Mouse (Mus musculus) megakaryocyte, embryonic 14.5 days (primary cell): ENCODE data around the gene Bod1. TPM values are rescaled to one million over a fixed set of nuclear protein-coding genes. Genes with fewer than 3 reads are reported as not detected.

Experiments used
- H3K27me3 ChIP-seq: replicated peaks from 2 replicates; pipeline ENCODE3; 2012; ENCODE audit warnings: inconsistent platforms
- H3K36me3 ChIP-seq: replicated peaks from 2 replicates; pipeline ENCODE3; 2012; ENCODE audit warnings: low read length, inconsistent platforms, mixed read lengths
- H3K4me1 ChIP-seq: 2 replicates; pipeline ENCODE4 v1.6.1; 2012; ENCODE audit warnings: inconsistent platforms
- H3K4me3 ChIP-seq: replicated peaks from 2 replicates; pipeline ENCODE3; 2012; ENCODE audit warnings: moderate library complexity, mild to moderate bottlenecking, inconsistent platforms
- H3K9me3 ChIP-seq: 2 replicates; pipeline ENCODE4 v1.6.1; 2012; ENCODE audit warnings: inconsistent platforms
- FLI1 ChIP-seq: IDR thresholded peaks from 2 replicates; pipeline ENCODE4 v1.6.1; 2012; ENCODE audit warnings: low read length, inconsistent platforms, mixed read lengths
- GATA1 ChIP-seq: IDR thresholded peaks from 3 replicates; pipeline ENCODE4 v1.6.1; 2012; ENCODE audit warnings: mixed read lengths, low read length, inconsistent platforms, borderline replicate concordance
- polyA plus RNA-seq: library from polyadenylated mRNA; stranded (reverse); fragments of >175 nt; gene quantifications from 2 replicates; pipeline ENCODE4 v1.2.3, GENCODE M21; 2012; ENCODE audit warnings: low replicate concordance; ENCODE audit not compliant: insufficient read depth

Bod1 gene
- polyA plus RNA-seq: 5.0 and 5.2 TPM in 2 replicates

GRCm38 (mm10) chr11:31671354-31672169, at the start of gene Bod1:
TSS of gene Bod1 (minus strand) at chr11:31671885.
- TF ChIP-seq FLI1 (no peak), GATA1 (no peak)
- Histone ChIP-seq H3K4me3 (peak within 1 kb of the TSS; percentile 93), H3K4me1 (peaks cover 38% of the 10 kb centered on the region), H3K27me3 (no peaks in the 10 kb centered on the region), H3K9me3 (no peaks in the 10 kb centered on the region), H3K36me3 (peaks cover 33% of the 10 kb centered on the region)

GRCm38 (mm10) chr11:31719090-31719489, 47.4 kb upstream of the Bod1 start:
- no peak overlapping the region for H3K4me3 ChIP-seq
- H3K27me3 ChIP-seq: peaks cover 3% of the 10 kb centered on the region
- H3K9me3 ChIP-seq: no peaks in the 10 kb centered on the region
- peaks cover 57% of the 10 kb centered on the region for H3K4me1 ChIP-seq
- no peak for TF ChIP-seq FLI1
- no peak for TF ChIP-seq GATA1
- H3K36me3 ChIP-seq: no peaks in the 10 kb centered on the region

DNA sequence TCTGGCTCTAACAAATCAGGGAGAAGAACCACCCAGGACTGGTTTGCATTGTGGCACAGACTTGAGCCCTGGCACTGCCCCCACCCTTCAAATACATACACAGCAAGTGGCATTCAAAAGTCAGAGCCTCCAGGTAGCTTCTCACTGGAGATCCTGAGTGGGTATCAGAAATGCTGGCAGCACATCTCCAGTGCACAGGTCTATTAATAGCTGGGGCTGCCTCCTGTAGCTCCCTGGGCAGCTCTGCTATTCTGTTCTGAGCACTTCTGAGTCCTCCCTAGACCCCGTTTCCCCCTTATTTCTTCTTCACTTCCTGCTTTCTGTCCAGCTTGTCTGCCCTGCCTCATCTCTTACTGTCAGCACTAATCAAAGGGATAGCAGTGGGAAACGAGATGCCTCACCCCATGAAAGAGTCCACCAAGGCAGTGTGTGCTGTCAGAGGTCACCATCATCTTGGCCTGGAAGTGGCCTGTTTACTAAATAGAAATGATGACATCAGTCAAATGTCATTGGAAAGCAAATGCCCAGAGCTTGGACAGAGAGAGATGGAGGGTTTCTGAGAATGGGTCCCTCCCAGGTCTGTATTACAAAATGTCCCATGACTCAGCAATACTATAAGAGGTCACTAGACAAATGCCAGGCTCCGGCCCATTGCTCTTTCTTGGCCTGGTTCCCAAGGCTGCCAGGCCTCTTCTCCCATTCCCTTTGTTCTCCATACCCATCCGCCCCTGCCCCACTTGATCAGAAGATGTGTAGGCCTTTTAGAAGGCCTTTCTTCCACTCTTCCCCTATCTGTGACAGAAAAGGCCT, 46.4 kb upstream of the Bod1 start:
- Histone ChIP-seq H3K4me1 (peaks cover 64% of the 10 kb centered on the region), H3K36me3 (no peaks in the 10 kb centered on the region), H3K27me3 (peaks cover 8% of the 10 kb centered on the region), H3K9me3 (no peaks in the 10 kb centered on the region), H3K4me3 (no peak overlapping the region)
- TF ChIP-seq FLI1 (no peak), GATA1 (no peak)

- Histone ChIP-seq H3K4me1 (peaks cover 39% of the 10 kb centered on the region), H3K27me3 (peaks cover 12% of the 10 kb centered on the region), H3K9me3 (no peaks in the 10 kb centered on the region), H3K36me3 (no peaks in the 10 kb centered on the region), H3K4me3 (no peak overlapping the region)
- TF ChIP-seq GATA1 (no peak), FLI1 (no peak)
Observed at GRCm38 (mm10) chr11:31713641-31714121, 42.0 kb upstream of the Bod1 start.

- no peak for TF ChIP-seq GATA1
- TF ChIP-seq FLI1: no peak
Observed at GRCm38 (mm10) chr11:31713116-31713515, 41.4 kb upstream of the Bod1 start.

GRCm38 (mm10) chr11:31707771-31708170, 36.1 kb upstream of the Bod1 start:
- TF ChIP-seq FLI1 (no peak), GATA1 (no peak)
- Histone ChIP-seq H3K4me1 (peaks cover 13% of the 10 kb centered on the region), H3K4me3 (no peak overlapping the region), H3K9me3 (peaks cover 8% of the 10 kb centered on the region), H3K27me3 (peaks cover 5% of the 10 kb centered on the region), H3K36me3 (no peaks in the 10 kb centered on the region)

More at GRCm38 (mm10) chr11:31713116-31713515, 41.4 kb upstream of the Bod1 start:
- no peaks in the 10 kb centered on the region for H3K9me3 ChIP-seq
- H3K4me1 ChIP-seq: peaks cover 35% of the 10 kb centered on the region
- H3K4me3 ChIP-seq: no peak overlapping the region
- H3K27me3 ChIP-seq: peaks cover 12% of the 10 kb centered on the region
- no peaks in the 10 kb centered on the region for H3K36me3 ChIP-seq

- H3K4me1 ChIP-seq: peaks cover 16% of the 10 kb centered on the region
- peaks cover 8% of the 10 kb centered on the region for H3K27me3 ChIP-seq
- H3K4me3 ChIP-seq: no peak overlapping the region
- no peaks in the 10 kb centered on the region for H3K36me3 ChIP-seq
- no peak for TF ChIP-seq FLI1
- no peak for TF ChIP-seq GATA1
- H3K9me3 ChIP-seq: peaks cover 21% of the 10 kb centered on the region
Observed at GRCm38 (mm10) chr11:31703173-31703572, 31.5 kb upstream of the Bod1 start.

GRCm38 (mm10) chr11:31701901-31702300, 30.2 kb upstream of the Bod1 start:
- H3K9me3 ChIP-seq: peaks cover 13% of the 10 kb centered on the region
- H3K4me3 ChIP-seq: no peak overlapping the region
- H3K4me1 ChIP-seq: peaks cover 28% of the 10 kb centered on the region
- peaks cover 8% of the 10 kb centered on the region for H3K27me3 ChIP-seq
- TF ChIP-seq FLI1 (no peak), GATA1 (no peak)
- H3K36me3 ChIP-seq: no peaks in the 10 kb centered on the region

- Histone ChIP-seq H3K27me3 (peaks cover 14% of the 10 kb centered on the region), H3K4me3 (no peak overlapping the region), H3K4me1 (peaks cover 29% of the 10 kb centered on the region), H3K36me3 (no peaks in the 10 kb centered on the region), H3K9me3 (peaks cover 13% of the 10 kb centered on the region)
- no peak for TF ChIP-seq FLI1
- TF ChIP-seq GATA1: no peak
Observed at GRCm38 (mm10) chr11:31699502-31699901, 27.8 kb upstream of the Bod1 start.
